Mouse (Mus musculus) midbrain, embryonic 10.5 days (tissue): ENCODE results near the gene Pla2g3. TPM values are rescaled to one million over a fixed set of nuclear protein-coding genes. Genes with fewer than 3 reads are reported as not detected.

Experiments
- DNase-seq: peaks from one replicate; pipeline ENCODE4 v3.0.0-alpha.2; 2017; ENCODE audit warnings: low spot score
- H3K27ac ChIP-seq: fragments of 300-500 bp; sonication (generic); replicated peaks from 2 replicates; pipeline ENCODE4 v1.5.1; 2016; ENCODE audit warnings: mild to moderate bottlenecking
- H3K27me3 ChIP-seq: fragments of 300-500 bp; sonication (generic); 2 replicates; pipeline ENCODE4 v1.6.1; 2016; ENCODE audit warnings: low read depth, mild to moderate bottlenecking; ENCODE audit not compliant: poor library complexity, severe bottlenecking
- H3K36me3 ChIP-seq: fragments of 300-500 bp; sonication (generic); 2 replicates; pipeline ENCODE4 v1.6.1; 2016; ENCODE audit warnings: mild to moderate bottlenecking, moderate library complexity
- H3K4me1 ChIP-seq: fragments of 300-500 bp; sonication (generic); 2 replicates; pipeline ENCODE4 v1.6.1; 2016
- H3K4me3 ChIP-seq: fragments of 300-500 bp; sonication (generic); 2 replicates; pipeline ENCODE4 v1.5.1; 2016; ENCODE audit warnings: mild to moderate bottlenecking, moderate library complexity
- H3K9me3 ChIP-seq: fragments of 300-500 bp; sonication (generic); replicated peaks from 2 replicates; pipeline ENCODE4 v1.6.1; 2016; ENCODE audit warnings: mild to moderate bottlenecking
- WGBS: fragments of 180-500 bp; shearing (Covaris S2); methylation state at CpG from one replicate; pipeline ENCODE4 v1.1.7; 2016; 5-methylcytosine and 5-hydroxymethylcytosine counted together
- polyA plus RNA-seq: library from polyadenylated mRNA; unstranded; fragments of >200 nt; fragmentation: Nextera tagmentation; extraction: Ambion mirVana; gene quantifications from 2 replicates; pipeline ENCODE4 v1.2.1, GENCODE M21; 2016

Pla2g3 gene
- 0.75 and 0.89 TPM in 2 replicates for polyA plus RNA-seq

DNA sequence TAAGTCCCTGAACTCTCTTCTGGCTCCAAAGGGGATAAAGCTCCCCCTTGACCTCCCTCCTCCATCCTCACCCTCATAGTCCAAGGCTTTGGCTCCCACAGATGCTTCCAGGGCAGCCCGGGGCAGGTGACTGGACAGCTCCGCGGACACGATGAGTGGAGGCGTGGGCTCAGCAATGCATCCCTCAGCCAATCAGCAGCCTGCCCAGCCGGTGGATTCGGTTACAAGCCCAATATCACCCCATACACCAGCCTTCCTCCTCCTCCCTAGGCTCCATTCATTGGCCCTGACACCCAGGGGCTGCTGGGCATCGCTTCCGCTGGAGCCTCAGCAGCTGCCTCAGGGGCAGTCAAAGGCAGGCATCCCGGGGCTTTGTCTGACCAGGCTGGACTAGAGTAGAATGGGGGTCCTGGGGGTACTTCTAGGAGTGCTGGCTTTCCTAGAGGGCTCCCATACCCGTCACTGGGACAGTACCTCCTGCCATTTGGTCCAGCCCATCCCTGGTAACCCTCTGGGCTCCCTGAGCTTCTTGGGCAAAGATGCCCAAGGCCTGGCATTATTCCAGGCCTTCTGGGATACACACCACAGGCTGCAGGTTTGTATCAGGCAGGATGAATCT, at the start of gene Pla2g3:
Gene Pla2g3, plus strand, starts transcription at position 333 of the 619 bp plus-strand sequence.
- DNase-seq: peak; percentile 21
- Histone ChIP-seq H3K9me3 (no peaks in the 10 kb centered on the region), H3K27me3 (no peaks in the 10 kb centered on the region), H3K27ac (peak within 1 kb of the TSS; percentile 19; the same call in 1 of the 2 replicates), H3K4me1 (peaks cover 19% of the 10 kb centered on the region; the same call in 1 of the 2 replicates), H3K4me3 (no peak within 1 kb of the TSS), H3K36me3 (no peaks in the 10 kb centered on the region)
- WGBS: 35% methylated on average over 11 of the region's 11 CpGs

DNA sequence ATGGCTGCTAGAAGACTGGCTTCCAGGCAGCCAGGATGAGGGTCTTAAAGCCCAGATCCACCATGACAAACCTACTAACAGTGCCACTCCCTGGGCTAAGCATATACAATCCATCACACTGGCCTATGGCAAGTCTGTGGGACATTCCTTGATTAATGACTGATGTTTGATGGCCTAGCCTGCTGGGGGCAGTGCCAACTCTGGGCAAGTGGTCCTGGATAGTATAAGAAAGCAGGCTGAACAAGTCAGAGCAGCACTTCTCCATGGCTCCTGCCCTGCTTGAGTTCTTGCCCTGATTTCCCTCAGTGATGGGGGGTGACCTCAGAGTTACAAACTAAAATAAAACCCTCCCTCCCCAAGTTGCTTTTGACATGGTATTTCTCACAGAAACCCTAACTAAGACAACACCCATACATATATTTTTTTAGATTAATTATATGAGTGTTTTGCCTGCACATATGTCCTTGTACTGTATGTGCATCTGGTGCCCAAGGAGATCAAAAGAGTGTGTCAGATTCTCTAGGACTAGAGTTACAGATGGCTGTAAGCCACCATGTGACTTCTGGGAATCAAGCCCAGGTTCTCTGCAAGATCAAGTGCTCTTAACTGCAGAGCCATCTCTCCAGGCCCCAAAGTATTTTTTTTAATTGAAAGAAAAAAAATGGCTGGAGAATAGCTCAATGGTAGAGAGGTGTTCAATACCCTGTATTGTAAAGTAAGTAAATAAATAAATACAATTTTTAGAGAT, 46.2 kb upstream of the Pla2g3 start:
- Histone ChIP-seq H3K4me3 (no peak overlapping the region), H3K27ac (no peak overlapping the region), H3K36me3 (no peaks in the 10 kb centered on the region), H3K27me3 (no peaks in the 10 kb centered on the region), H3K4me1 (no peaks in the 10 kb centered on the region), H3K9me3 (no peaks in the 10 kb centered on the region)
- no peak for DNase-seq

DNA sequence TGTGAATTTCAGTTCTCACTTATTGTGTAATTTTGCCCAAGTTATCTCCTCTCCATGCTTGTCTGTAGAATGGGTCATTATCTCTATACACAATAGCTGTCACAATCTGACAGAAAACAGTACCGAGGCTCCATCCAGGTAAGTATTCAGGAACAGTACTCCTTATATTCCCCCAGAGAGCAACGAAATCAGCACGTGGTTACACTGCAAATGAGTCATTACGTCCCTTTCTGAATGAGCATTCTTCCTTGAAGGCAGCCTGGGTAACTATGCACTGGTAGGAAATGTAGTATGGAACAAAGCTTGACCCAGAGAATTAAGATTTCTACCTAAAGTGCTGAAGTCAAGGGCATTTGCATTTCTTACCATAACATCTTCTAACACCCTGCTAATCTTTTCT, 45.4 kb upstream of the Pla2g3 start:
- H3K4me1 ChIP-seq: no peaks in the 10 kb centered on the region
- no peak overlapping the region for H3K4me3 ChIP-seq
- H3K36me3 ChIP-seq: no peaks in the 10 kb centered on the region
- no peak overlapping the region for H3K27ac ChIP-seq
- DNase-seq: no peak
- H3K9me3 ChIP-seq: no peaks in the 10 kb centered on the region
- 87% methylated on average over 4 of the region's 4 CpGs for whole genome bisulfite sequencing
- no peaks in the 10 kb centered on the region for H3K27me3 ChIP-seq

DNA sequence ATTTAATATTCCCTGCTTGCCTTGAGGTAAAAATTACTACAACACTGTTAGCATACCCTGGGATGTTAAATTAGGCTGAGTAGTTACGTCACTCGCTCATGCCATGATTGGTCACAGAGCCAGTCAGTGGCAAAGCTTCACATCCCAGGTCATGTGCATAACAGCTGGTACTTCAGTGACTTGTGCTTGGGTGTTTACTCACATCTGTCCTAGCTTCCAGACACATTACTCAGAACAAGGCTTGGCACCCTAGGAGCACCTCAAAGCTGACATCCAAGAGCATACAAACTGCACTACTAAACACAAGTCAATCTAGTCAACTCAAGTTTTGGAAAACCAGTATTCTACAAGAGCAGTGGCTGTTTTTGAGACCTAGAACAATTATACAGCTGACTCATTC, 45.0 kb upstream of the Pla2g3 start:
- DNase-seq: no peak
- H3K9me3 ChIP-seq: no peaks in the 10 kb centered on the region
- WGBS: 97% methylated on average over 2 of the region's 2 CpGs
- H3K4me1 ChIP-seq: no peaks in the 10 kb centered on the region
- H3K27ac ChIP-seq: no peak overlapping the region
- H3K36me3 ChIP-seq: no peaks in the 10 kb centered on the region
- H3K4me3 ChIP-seq: no peak overlapping the region
- H3K27me3 ChIP-seq: no peaks in the 10 kb centered on the region

DNA sequence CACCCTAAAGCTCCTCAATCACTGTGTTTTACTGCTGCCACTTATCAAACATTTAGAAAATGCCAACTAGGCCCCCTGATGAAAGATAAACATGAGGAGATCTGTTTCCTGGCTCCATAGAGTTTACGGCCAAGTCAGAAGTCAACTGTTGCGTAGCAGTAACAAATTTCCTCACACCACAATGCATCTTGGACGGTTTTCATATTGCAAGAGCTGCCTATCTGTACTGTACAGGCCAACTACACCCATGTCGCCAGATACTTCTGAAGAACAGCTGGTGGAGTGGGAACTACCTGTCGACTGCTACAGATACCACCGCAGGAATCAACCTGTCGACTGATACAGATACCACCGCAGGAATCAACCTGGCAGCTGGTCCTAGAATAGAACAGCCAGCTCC, 43.2 kb upstream of the Pla2g3 start:
- H3K27me3 ChIP-seq: no peaks in the 10 kb centered on the region
- H3K4me1 ChIP-seq: no peaks in the 10 kb centered on the region
- H3K4me3 ChIP-seq: no peak overlapping the region
- no peak overlapping the region for H3K27ac ChIP-seq
- H3K9me3 ChIP-seq: no peaks in the 10 kb centered on the region
- no peak for DNase-seq
- no peaks in the 10 kb centered on the region for H3K36me3 ChIP-seq
- 89% methylated on average over 8 of the region's 8 CpGs for WGBS

- 1% methylated on average over 20 of the region's 20 CpGs for WGBS
- peaks cover 25% of the 10 kb centered on the region for H3K4me1 ChIP-seq
- H3K27ac ChIP-seq: peak overlapping the region; percentile 88
- H3K9me3 ChIP-seq: no peaks in the 10 kb centered on the region
- peaks cover 19% of the 10 kb centered on the region for H3K36me3 ChIP-seq
- DNase-seq: no peak
- peak overlapping the region; percentile 82 for H3K4me3 ChIP-seq
- H3K27me3 ChIP-seq: no peaks in the 10 kb centered on the region
Observed at GRCm38 (mm10) chr11:3451701-3452163, 36.4 kb upstream of the Pla2g3 start.

DNA sequence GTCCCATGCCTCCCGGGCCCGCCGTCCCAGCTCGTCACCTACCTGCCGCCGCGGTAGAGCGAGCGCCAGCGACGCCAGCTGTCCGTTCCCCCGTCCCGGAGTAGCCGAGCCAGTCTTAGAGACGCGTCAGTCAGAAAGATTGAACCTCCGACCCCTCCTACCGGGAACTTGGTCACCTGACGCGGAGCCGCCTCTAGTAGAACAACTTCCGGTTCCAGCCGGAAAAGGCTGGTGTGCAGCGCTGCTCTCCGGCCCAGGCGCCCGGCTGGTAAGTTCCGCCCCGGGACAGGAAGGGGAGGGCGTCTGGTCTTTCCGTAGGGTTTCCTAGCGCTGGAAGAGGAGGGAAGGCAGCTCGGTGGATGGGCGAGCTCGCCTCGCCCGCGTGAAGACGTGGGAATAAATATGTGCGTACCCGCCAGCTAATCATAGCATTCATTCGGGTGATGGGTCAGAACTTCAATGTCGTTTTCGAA, 35.9 kb upstream of the Pla2g3 start, which contains the start of gene Rnf185:
Gene Rnf185, minus strand, starts transcription at position 197 of the 473 bp plus-strand sequence.
- under 1% methylated on average over 45 of the region's 45 CpGs for WGBS
- peak within 1 kb of the TSS; percentile 88 for H3K27ac ChIP-seq
- H3K4me3 ChIP-seq: peak within 1 kb of the TSS; percentile 82
- H3K9me3 ChIP-seq: no peaks in the 10 kb centered on the region
- peaks cover 25% of the 10 kb centered on the region for H3K4me1 ChIP-seq
- H3K27me3 ChIP-seq: no peaks in the 10 kb centered on the region
- peaks cover 23% of the 10 kb centered on the region for H3K36me3 ChIP-seq
- DNase-seq: peak; percentile 96

DNA sequence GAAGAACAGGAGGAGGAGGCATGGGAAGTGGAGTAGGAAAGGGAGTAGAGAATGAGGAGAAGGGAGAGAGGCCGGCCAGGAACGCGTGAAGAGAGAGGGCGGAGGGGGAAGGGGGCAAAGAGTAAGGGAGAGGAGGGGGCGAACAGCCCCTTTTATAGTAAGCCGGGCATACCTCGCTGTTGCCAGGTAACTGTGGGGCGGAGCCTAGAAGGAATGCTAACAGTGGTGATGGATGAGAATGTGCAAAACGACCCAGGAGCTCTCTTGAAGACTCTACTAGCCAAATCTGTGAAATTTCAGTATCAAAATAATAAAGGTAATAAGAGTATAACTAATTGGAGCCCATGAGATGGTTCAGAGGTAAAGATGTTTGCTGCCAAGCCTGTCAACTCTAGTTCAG, 35.3 kb upstream of the Pla2g3 start:
- H3K4me1 ChIP-seq: peaks cover 25% of the 10 kb centered on the region
- peak overlapping the region; percentile 88 for H3K27ac ChIP-seq
- H3K36me3 ChIP-seq: peaks cover 25% of the 10 kb centered on the region
- WGBS: under 1% methylated on average over 9 of the region's 9 CpGs
- no peaks in the 10 kb centered on the region for H3K9me3 ChIP-seq
- H3K27me3 ChIP-seq: no peaks in the 10 kb centered on the region
- peak overlapping the region; percentile 82 for H3K4me3 ChIP-seq
- peak; percentile 51 for DNase-seq

DNA sequence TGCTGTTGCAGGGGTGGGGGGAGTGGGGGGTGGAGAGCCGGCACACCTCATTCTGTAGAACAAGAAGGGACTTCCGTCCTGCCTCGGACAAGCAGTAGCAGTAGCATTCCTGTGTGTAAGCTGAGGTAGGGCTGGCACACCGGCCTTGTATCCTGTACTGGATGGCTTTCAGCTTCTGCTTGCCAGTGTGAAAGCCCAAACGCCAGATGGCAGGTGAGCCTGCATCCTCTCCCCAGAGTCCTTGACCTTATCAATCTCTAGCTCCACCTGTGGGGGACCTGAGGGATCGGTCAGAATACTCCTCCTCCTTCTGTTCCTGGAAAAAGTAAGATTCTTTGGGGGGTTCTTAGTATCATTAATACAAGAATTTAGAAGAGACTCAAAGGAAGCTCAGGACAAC, 34.6 kb upstream of the Pla2g3 start:
- no peaks in the 10 kb centered on the region for H3K9me3 ChIP-seq
- peaks cover 25% of the 10 kb centered on the region for H3K4me1 ChIP-seq
- peak overlapping the region; percentile 82 for H3K4me3 ChIP-seq
- no peak for DNase-seq
- no peaks in the 10 kb centered on the region for H3K27me3 ChIP-seq
- 80% methylated on average over 6 of the region's 6 CpGs for WGBS
- peaks cover 25% of the 10 kb centered on the region for H3K36me3 ChIP-seq
- no peak overlapping the region for H3K27ac ChIP-seq

DNA sequence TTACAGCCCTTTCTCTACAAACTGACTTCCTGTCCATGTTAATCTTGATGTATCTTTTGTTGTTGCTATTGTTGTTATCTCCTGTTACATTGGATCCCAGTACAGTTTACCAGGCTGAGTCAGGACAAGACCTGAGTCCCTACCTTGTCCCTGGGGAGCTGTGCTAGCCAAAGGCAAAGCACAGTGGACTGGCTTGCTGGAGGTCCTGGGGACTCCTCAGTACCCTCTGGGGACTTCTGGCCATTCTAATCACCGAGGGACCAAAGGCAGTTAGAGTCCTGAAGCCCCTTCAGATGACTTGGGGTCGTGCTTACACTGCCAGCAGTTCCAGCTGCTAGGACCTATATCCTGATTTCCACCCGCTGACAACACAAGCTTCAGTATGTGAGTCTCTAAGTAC, 33.6 kb upstream of the Pla2g3 start:
- DNase-seq: no peak
- no peak overlapping the region for H3K4me3 ChIP-seq
- H3K27ac ChIP-seq: no peak overlapping the region
- WGBS: 91% methylated on average over 3 of the region's 3 CpGs
- H3K4me1 ChIP-seq: peaks cover 25% of the 10 kb centered on the region
- H3K27me3 ChIP-seq: no peaks in the 10 kb centered on the region
- no peaks in the 10 kb centered on the region for H3K9me3 ChIP-seq
- H3K36me3 ChIP-seq: peaks cover 25% of the 10 kb centered on the region

- no peaks in the 10 kb centered on the region for H3K9me3 ChIP-seq
- DNase-seq: peak; percentile 64
- no peak overlapping the region for H3K4me3 ChIP-seq
- H3K36me3 ChIP-seq: peaks cover 25% of the 10 kb centered on the region
- no peaks in the 10 kb centered on the region for H3K27me3 ChIP-seq
- H3K4me1 ChIP-seq: peaks cover 14% of the 10 kb centered on the region
- no peak overlapping the region for H3K27ac ChIP-seq
- 15% methylated on average over 1 of the region's 1 CpGs for WGBS
Observed at GRCm38 (mm10) chr11:3456354-3456753, 31.7 kb upstream of the Pla2g3 start.

GRCm38 (mm10) chr11:3458428-3459104, 29.5 kb upstream of the Pla2g3 start:
- 88% methylated on average over 13 of the region's 13 CpGs for WGBS
- Histone ChIP-seq H3K9me3 (no peaks in the 10 kb centered on the region), H3K27me3 (no peaks in the 10 kb centered on the region), H3K36me3 (peaks cover 25% of the 10 kb centered on the region), H3K4me1 (peaks cover under 1% of the 10 kb centered on the region; the same call in 1 of the 2 replicates), H3K4me3 (no peak overlapping the region), H3K27ac (no peak overlapping the region)
- no peak for DNase-seq
